Mouse (Mus musculus) liver (tissue): ENCODE results near the gene Nat10.
A peak's percentile ranks its signal among the peaks of the same experiment; 100 is the strongest.

Experiments used
- DNase-seq: peaks from one replicate; pipeline ENCODE4 v3.0.0-alpha.2; 2020; ENCODE audit warnings: mixed read lengths

Nat10 gene

GRCm38 (mm10) chr2:103760906-103761716 is at the start of gene Nat10:
Gene Nat10 (minus strand): TSS chr2:103761270.
- DNase-seq = peak; percentile 96

DNA sequence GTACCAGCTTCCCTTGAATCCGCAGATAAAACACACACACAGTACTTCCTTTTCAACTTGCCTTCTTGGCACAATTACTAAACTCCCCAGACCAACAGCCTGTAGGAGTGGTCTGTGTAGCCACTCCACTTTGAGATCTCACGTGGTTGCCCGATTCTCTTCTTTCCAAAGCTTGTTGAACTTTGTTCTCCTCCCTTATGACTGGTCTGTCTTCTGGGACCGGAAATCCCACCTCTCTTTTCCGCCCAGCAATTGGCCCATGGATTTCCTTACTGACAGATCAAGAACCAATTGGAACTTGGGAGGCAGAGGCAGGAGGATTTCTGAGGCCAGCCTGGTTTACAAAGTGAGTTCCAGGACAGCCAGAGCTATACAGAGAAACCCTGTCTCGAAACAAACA is 49.3 kb upstream of the Nat10 start:
- no peak for DNase-seq

DNA sequence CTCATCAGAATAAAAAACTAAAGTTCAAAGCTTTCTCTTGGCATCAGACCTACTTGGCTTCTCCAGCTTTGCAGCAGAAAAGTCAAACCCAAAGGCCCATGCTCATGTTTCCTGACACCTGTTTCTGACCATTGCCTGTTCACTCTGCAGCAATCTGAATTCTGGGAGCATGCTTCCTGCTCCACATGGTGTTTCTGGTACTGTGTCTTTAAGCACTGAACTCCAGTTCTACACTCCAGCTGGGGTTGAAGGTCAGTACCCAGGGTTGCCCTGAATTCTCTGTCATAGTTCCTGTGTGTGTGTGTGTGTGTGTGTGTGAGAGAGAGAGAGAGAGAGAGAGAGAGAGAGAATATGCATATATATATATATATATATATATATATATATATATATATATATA is 47.4 kb upstream of the Nat10 start:
- no peak for DNase-seq

GRCm38 (mm10) chr2:103803770-103804530 is 42.9 kb upstream of the Nat10 start:
- DNase-seq = no peak

GRCm38 (mm10) chr2:103802422-103802821 is 41.4 kb upstream of the Nat10 start:
- DNase-seq = no peak

DNA sequence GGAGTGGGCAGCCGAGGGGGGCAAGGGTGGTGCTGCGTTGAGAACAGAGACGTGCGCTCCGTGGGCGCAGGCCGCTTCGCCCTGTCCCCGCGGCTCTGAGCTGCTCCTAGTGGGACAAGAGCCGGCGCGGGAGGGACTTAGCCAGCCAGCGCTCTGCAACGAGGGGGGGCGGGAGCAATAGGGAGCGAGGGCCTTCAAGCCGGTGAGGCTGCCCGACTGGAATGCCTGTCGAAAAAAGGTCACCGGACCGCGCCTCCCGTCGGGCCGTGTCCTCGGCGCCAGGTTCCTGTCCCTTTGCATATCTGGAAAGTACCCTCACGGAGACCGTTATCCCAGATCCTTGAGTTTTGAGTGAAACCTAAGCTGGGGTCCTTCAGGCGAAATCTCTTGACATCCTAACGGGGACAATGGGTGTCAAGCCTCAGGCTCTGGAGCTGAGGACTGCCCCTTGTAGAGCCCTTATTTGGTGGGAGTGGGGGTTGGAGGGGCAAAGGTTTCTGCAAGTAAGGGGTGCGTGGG is 36.5 kb upstream of the Nat10 start, which contains the start of gene Caprin1:
Caprin1 (minus strand) TSS at position 159 of the 519 bp plus-strand sequence.
- peak; percentile 95 for DNase-seq

DNA sequence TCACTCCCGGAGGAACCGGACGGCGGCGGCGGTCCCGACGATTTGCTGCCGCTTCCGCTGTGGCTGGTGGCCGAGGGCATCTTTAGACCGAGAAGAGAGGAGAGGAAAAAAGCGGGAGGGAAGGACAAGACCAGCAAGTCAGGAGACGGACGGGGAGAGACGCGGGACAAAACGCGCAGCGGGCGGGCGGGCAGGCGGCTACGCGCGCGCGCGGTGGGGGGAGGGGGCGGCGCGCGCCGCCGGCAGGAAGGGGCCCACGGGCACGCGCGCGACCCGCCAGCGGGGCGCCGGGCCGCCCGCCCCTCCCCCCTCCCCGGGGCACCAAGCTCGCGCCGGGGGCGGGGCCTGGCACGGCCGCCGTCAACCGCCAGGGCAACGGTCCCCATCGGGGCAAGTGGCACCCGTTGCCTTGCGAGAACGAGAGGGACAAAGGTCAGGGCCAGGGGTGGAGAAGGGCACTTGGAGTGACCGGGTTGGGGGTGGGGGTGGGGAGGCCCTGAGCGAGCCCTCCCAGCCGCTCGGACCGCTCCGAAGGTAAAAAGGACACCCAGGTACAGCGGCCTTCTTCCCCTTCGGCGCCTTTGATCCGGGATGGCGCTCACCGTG is 35.9 kb upstream of the Nat10 start:
- peak; percentile 90 for DNase-seq

DNA sequence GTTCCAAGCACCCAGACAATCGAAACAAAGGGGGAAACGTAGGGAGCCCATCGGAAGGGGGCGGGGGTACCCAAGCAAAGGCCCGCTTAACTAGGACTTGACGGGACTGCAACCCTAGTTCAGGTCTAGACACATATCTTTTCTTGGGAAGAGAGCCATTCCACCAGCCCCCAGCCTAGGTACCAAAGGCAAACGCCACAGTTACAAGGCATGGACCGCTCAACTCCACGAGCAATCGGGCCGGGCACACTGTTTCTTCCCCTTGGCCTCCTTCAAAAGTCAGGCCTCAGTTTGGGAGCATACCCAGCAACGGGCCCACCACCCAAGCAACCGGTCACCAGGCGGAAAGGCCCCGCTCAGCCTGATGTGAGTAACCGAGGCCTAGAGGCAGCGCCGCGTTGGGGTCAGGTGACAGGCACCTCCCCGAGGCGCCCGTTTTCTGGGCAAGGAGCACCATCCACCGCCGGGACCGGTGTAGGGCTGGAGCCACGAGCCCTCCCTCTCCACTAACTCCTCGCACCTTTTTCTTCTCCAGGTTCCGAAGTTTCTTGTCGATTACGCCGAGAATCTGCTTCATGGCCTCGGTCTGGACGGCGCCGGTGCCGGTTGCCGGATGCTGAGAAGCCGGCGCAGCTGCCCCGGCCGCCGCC is 35.3 kb upstream of the Nat10 start:
- peak; percentile 81 for DNase-seq

GRCm38 (mm10) chr2:103795843-103796210 is 34.8 kb upstream of the Nat10 start:
- peak; percentile 87 for DNase-seq

DNA sequence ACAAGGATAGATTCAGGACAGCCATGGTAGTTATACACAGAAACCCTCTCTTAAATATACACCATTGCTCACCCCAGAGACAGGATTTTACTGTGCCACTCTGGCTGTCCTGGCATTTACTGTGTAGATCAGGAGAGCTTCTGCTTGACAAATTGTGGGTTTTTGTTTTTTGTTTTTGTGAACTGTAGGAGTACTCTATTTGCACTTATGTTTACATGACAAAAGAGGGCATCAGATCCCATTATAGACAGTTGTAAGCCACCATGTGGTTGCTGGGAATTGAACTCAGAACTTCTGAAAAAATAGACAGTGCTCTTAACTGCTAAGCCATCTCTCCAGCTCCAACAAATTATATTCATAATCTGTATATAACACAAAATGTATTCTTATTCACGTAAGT is 30.9 kb upstream of the Nat10 start:
- DNase-seq = no peak

- no peak for DNase-seq
Measured at GRCm38 (mm10) chr2:103785735-103786134, 24.7 kb upstream of the Nat10 start.

DNA sequence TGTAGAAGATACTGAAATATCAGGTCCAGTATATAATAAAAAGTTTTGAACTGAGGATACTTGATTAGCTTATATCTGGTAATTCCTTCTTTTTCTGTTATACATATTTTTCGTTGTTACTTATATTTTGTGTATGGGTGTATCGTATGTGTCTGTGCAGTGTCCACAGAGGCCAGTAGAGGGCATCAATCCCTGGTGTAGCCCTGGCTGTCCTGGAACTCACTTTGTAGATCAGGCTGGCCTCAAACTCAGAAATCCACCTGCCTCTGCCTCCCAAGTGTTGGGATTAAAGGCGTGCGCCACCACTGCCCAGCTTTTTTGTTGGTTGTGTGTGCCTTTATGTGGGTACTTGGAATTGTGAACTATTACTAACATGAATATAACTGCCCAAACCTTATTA is 23.6 kb upstream of the Nat10 start:
- peak; percentile 55 for DNase-seq

GRCm38 (mm10) chr2:103762492-103762891 is 1.4 kb upstream of the Nat10 start:
- no peak for DNase-seq

DNA sequence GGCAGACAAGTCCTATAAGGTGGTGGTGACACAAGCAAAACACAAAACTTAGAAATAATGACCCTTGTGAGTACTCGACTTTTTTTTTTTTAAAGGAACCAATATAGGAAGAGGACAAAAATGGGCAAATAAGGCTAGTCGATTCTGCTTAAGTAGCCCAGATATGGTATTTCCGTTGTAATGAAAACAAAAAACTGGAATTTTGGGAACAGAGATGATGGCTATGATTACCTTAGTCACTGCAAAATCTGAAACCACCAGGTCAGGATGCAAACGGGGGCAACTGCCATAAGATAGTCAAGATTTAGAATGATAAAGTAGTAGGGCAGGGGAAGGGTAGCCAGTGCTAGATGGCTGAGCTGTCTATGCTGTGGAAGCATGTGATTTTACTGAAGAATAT is 923 bp upstream of the Nat10 start:
- DNase-seq = no peak

DNA sequence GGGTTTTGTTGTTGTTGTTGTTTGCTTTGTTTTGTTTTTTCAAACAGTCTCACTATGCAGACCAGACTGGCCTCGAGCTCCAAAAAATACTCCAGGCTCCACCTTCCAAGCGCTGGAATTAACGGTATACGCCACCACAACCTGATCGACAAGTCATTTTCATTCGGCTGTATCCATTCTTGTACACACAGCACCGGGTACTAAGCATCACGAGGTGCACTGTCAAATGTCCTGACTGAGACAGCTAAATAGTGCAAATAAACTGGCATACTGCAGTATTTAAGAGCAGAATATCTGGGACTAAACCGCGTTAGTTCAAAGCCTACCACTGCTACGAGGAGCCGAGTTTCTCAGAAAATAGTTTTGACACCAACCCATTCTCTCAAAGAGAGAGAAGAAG is 649 bp downstream of the Nat10 start:
- no peak for DNase-seq

- DNase-seq = no peak
Measured at GRCm38 (mm10) chr2:103755458-103756085, 5.5 kb downstream of the Nat10 start.

DNA sequence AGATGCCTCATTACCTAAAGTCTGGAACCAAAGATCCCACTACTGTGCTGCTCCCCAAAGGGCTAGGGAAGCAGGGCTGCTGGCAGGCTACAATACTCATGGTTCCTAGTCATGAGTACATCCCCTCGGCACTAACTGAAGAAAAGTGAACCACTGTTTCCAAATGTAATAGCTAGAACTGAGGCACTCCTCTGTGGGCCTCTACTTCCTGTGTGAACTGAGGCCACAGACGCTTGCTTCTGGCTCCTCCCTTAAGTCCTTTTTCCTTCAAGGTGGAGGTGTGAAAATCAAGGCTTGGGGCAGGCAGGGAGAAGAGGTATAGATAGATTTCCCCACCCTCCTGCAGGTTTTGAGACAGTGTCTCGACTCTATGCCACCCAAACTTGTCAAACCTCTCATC is 6.5 kb downstream of the Nat10 start:
- no peak for DNase-seq

DNA sequence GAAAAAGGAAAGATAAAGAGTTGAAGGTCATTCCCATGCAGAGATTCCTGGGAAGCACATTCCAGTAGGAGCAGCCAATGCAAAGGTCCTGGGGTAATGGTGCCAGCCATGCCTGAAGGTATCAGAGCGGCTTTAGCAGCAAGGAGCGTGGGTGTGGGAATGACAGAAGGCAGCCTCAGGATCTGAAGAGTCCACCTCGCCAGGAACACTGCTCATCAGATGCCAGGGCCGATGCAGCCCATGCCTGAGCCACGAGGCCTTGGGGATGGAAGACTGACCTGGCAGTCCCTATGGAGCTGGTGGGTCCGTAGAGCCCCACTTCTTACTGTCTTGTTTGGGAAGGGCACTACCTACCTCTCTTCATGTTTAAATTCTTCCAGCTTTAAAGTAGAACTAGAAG is 9.3 kb downstream of the Nat10 start:
- DNase-seq = no peak

- DNase-seq = no peak
Measured at GRCm38 (mm10) chr2:103749091-103749490, 12.0 kb downstream of the Nat10 start.

DNA sequence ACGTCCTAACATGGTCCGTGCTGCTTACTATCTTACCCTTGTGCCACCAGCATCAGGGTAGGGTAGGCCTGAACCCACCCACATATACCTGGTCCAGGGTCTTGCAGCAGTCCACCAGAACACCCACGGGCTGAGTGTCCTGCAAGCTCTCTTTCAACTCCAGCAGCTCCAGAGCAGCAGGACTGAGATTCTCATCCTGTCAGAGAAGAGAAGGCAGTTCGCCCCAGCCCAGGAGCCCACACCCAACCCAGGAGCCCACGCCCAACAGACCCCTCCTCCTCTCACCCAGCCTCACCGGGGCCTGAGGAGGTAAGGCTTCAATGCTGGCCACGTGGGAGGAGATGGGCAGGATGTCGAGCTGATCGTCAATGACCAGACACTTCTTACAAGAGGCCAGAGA is 13.2 kb downstream of the Nat10 start:
- DNase-seq = no peak

DNA sequence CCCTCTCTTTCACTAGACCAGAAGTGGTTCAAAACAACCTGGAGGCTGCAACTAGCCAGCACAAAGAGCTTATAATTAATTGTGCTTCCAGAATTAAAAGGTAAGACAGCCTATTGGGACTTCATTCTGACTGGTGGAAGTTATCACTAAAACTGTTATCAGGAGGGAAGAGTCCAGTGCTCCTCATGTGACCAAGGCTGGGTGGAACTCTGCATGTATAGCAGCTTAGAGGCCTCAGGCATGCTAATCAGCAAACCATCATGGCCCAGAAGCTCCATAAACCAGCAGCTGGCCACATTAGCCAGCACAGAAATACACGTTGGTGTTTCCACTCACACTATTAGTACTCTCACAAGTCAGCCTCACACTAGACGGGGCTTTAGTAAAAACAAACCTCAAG is 14.3 kb downstream of the Nat10 start:
- DNase-seq = no peak

- DNase-seq = no peak
Measured at GRCm38 (mm10) chr2:103746096-103746495, 15.0 kb downstream of the Nat10 start.

GRCm38 (mm10) chr2:103745481-103745880 is 15.6 kb downstream of the Nat10 start:
- no peak for DNase-seq
